Mouse (Mus musculus) urinary bladder, postnatal 25 days (tissue): ENCODE results near the gene Mag.
"Not testable (repeated sequence)": the region's sequence is repeated elsewhere in the genome, so short reads cannot be mapped to it uniquely, and the experiment has no call there.

Experiments used
- DNase-seq: peaks from one replicate; pipeline ENCODE4 v3.0.0; 2022; ENCODE audit warnings: low spot score

The Mag gene

DNA sequence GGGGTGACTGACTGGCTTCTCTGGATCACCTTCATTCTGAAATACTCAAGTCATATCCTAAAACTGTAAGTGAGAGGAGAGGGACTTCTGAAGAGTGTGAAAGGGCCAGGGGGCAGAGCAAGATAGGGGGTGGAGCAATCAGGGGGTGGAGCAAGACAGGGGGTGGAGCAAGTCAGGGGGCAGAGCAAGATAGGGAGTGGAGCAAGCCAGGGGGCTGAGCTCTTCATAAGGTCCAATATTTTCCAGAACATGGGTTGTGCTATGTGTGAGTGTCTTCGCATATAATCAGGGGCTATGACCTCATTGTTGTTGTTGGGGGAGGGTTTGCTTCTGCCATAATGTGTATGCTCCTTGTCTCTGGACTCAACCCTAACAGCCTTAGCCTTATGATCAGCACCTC, 25.4 kb upstream of the Mag start:
- not testable (repeated sequence) for DNase-seq

DNA sequence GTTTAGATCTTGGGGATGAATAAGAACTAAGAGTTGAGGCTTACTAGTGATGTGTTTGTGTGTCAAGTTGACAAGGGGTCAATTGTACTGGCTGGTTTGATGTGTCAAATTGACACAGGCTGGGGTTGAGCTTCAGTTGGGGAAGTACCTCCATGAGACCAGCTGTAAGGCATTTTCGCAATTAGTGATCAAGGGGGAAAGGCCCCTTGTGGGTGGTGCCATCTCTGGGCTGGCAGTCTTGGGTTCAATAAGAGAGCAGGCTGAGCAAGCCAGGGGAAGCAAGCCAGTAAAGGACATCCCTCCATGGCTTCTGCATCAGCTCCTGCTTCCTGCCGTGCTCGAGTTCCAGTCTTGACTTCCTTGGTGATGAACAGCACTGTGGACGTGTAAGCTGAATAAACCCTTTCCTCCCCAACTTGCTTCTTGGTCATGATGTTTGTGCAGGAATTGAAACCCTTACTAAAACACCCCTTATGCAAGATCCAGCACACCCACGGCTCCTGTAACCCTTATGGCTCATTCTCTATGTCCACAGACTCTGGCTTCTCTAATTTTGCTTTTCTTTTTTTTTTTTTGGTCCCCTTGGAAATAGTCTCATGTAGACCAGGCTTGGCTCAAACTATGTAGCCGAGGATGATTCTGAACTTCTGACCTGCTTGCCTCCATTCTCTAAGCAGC, 20.9 kb upstream of the Mag start:
- not testable (repeated sequence) for DNase-seq

DNA sequence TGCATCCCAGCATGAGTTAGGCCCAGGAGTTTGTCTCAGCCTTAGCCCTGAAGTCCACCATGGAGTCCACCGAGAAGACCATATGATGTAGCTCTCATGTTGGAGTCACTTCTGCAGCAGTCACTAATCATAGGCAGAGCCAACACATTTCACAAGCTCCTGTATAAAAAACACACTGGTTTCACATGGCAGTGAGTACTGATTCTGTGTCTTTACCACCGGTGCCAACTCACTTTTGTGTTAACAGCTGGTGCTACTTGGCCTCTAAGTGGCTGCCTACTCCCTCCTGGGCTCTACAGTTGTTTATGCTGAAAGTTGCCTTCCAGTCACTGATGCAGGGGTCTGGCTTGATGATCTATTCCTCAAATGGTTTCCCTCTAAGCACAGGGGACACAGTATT, 9.9 kb upstream of the Mag start, which contains the start of gene Hamp2:
Gene Hamp2 (minus strand): TSS at position 101 of the 400 bp plus-strand sequence.
- DNase-seq = not testable (repeated sequence)

DNA sequence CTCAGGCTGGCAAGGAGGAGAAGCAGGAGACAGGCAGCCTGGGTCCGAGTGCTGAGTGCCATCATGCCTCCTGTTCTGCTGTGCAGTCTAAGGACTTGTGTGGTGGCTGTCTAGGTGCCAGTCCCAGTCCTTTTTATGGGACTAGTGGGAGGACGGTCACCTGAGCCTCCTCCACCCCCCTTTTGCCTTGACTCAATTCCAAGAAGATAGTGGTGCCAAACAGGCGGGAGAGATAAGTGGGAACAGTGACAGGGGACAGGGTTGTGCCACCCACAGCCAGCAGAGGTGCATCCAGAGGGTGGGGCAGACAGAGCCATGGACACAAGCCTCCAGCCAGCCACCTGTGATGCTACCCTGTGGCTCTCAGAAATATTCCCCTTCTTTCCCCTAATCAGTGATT, 9.4 kb upstream of the Mag start:
- DNase-seq = no peak

DNA sequence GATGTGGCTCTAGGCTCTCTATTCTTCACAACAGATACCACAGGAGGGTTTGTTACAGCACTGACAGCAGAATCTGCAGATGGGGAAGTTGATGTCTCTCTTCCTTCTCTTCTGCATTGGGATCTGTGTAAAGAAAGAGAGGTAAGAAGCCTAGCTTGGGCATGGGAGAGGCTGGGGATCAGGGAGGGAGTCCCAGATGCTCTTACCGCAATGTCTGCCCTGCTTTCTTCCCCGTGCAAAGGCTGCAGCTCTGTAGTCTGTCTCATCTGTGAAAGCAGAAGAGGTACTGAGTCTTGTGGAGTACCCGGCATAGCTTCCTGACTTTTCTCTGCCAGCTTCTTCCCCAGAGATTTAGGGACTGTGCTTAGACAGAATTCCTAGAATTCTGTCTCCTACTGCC, 7.8 kb upstream of the Mag start:
- DNase-seq = not testable (repeated sequence)

DNA sequence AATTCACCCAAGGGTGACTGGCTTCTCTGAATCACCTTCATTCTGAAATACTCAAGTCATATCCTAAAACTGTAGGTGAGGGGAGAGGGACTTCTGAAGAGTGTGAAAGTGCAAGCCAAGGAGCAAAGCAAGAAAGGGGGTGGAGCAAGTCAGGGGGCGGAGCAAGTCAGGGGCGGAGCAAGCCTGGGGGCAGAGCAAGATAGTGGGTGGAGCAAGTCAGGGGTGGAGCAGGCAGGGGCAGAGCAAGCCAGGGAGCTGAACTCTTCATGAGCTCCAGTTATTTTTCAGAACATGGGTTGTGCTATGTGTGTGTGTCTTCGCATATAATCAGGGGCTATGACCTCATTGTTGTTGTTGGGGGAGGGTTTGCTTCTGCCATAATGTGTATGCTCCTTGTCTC, 5.5 kb upstream of the Mag start:
- no peak for DNase-seq

DNA sequence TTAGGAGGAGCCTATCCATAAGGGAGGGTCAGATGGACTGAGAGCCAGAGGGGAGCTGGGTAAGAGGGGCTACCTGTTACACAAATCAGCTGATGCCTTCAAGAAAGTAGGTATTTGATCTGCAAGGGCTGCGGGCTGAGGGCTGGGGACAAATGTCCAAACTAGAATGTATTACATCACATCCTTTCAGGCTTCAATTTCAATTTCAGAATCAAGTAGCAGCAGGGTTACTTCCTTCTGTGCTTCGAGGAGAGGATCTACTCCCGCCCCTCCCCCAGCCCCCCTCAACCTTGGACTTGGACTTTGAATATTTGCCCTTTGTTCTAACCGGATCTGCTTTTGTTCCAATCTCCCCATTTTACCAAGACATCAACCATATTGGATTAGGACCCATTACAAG, 2.5 kb upstream of the Mag start:
- DNase-seq = no peak

DNA sequence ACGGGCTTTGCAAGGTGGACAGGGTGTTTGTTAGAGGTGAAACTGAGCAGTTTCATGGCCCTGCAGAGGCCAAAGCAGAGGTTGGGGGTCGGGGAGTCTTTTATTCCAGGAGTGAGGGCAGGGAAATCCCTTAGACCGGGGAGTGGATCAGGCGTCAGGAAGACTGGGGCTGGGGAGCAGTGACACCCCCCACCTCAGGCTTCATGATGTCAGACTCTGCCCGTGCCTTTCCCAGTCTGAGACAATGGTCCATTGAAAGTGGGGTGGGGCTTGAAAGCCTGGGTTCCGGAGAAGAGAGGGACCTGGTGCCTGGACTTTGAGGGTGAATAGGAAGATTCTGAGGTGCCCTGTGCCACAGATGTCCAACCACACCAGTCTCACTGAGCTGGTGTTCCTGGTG, 2.0 kb upstream of the Mag start:
- no peak for DNase-seq

DNA sequence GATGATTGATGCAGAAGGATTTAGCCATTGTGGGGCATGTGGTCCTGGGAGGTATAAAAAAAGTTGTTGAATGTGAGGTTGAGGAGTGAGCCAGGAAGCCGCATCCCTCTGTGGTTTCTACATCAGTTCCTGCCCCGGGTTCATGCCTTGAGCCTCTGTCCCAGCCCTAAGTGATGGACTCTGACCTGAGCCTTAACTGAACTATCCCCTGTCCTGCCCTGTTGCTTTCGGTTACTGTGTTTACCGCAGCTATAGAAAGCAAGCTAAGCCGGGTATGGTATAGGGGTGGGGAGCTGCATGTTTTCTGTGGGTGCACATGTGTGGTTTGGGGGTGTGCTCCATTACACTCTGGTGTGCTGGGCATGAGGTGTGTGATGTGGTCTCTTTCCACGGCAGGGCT, 4.9 kb downstream of the Mag start:
- DNase-seq = no peak

DNA sequence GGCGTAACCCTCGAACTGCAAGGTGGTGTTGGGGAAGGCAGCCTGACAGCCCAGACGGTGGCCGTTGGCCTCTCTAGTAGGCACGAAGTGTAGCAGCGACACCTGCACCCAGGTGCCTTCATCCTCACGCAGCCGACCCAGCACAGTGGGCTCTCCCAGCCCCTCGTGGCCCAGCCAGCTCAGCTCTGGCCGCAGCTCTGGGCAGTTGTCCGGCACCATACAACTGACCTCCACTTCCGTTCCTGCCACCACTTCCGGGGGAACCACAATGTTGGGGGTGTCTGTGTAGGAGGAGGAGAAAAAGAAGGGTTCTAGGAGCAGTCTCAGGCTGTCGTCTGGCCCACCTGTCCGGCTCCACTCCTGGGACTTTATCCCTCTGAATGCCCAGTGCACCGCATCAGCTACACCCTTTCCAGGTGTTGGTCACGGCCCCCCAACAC, 5.7 kb downstream of the Mag start:
- DNase-seq = no peak

DNA sequence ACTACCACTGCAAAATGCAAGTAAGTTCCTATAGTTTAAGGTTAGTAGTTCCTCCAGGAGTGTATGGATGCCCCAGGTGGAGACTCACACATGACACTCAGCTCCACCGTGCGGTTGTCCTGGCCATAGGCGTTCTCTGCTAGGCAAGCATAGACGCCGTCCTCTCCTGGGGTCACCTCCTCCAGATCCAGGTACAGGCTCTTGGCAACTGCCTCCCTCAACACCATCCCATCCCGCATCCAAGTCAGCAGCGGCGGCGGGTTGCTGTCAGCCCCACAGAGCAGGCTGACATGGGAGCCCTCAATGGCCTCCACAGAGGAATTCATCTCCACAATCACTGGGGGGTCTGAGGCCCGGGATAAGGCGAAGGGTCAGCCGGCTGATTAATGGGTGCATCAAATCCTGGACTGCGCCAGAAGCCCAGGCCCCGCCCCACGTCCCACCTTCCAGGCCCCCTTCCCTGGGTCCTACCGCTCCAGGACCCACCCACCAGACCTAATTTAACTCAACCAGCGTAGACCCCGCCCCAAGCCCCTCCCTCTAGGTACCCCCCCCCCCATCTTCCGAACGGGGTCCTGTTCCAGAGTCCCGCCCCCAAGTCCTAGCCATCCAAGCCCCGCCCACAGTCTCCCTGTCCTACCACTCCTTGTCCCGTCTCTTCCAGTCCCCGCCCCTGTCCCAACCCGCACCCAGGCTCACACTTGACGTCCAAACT, 6.2 kb downstream of the Mag start:
- DNase-seq = no peak

DNA sequence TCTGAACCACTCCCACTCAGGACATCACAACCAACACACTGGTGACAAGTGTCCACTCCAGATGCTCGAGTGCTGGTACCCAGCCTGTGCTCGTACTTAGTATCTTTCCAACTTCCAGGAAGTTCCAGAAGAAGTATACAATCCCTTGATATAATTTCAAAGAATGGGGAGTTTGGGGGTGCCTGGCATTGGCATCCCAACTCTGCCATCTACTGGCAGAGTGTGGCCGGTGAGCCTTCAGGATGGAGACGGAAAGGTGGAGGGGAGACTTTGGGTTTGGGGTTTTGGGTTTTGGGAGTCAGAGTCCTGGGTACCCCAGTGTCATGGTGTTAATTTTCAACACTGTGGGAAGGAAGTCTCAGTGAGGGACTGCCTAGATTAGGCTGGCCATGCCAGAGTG, 10.6 kb downstream of the Mag start:
- DNase-seq = no peak

DNA sequence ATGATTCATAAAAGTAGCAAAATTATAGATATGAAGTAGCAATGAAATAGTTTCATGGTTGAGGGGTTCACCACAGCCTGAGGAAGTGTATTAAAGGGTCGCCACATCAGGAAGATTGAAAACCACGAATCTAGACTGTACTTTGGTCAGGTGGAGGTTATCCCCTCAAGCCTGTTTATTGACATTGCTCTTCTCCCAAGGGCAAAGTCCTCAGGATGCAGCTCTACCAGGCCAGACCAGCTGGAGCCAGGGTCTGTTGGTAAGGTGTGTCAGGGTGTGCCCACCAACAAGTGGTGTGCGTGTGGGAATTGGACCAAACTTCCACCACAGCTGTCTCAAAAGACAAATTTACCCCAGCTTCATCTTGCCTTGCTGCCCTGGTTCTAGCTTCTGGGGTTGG, 19.5 kb downstream of the Mag start:
- DNase-seq = no peak

DNA sequence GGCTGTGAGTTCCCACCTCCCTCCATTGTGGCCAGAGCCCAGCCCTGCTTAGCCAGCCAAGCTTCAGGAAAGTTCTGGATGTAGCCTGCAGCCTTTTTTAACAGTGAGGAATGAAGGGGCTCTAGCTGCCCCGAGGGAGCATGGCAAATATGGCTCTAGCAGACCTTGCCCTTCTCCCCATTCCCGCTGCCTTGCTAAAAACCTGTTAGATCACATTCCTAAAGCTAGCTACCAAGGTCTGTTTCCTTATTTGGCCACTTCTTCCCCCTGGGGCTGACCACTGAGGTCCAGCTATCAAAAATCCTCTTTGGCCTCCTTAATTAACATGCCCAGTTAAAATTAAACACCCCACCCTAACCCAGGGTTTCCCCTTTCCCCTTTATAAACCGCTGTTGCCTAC, 22.2 kb downstream of the Mag start:
- DNase-seq = no peak

DNA sequence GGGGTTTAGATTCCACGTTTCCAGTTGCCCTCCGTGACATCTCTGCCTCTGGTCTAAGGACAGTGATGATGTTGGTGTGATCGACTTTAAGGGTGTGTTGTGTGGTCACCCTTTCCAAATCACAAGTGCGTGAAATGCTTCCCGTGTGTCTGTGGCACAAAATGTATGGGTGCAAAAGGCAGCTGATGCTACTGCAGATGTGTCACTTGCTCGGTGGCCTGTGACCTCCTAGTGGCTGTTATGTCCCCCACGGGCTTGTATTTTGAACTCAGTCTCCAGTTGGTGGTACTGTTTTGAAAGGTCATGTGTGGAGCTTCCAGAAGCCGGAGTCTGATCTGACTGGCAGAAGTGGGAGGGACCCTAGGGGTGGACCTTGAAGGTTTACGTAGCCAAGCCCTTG, 22.9 kb downstream of the Mag start:
- DNase-seq = no peak

DNA sequence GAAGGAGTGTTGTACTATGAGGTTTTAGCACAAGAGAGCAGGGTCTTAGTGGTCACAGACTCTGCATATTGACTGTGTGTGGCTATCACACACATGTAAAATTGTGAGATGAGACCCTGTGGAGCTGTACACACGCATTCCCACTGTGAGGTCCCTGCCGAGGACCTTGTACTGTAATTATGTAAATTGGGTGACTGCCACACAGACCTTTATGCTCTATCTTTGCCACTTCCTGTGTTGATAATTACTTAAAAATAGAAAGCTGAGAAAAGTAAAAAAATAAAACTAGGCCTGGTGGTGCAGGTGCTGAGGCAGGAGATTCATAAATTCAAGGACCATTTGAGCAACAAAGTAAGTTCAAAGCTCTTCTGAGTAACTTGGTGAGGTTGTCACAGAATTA, 24.0 kb downstream of the Mag start:
- no peak for DNase-seq

DNA sequence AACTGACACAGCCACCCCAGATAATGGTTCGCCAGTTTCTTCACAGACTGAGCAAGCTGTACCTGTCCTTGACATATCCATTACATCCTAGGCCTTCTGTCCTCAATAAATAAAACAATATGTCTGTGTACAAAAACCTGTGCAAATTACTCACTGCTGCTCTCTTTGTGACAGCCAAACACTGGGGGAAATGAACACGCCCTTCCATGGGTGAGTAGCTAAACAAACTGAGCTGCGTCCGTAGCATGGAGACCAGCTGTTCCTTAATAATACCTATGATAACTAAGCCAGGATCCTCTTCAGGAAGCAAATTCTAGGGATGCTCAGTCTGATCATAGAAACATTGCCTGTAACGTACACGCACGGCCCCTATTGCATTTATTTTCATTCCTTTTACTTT, 25.9 kb downstream of the Mag start:
- no peak for DNase-seq

DNA sequence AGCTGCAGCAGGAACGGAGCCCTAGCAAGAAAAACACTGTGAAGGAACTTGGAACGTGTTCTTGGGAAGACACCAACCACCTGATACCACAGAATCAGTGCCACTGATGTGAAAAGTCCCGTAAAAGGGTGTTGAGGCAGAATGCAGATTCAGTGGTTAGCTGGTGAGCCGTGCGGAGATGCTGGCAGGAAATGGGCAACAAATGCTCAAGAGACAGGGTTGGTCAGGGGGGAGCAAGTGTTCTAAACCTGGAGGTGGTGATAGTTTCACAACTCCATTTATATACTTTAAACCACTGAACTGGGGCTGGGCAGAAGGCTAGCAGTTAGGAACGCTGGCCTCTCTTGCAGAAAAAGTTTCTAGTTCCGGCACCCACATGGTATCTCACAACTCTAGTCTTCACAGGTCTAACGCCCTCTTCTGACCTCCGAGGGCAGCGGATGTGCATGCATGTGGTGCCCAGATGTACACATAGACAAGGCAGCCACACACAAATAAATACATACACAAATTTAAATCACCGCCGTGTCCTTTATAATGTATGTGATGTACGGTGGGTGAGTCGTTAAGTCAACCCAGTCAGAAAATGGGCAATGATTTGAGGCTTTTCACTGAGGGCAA, 27.0 kb downstream of the Mag start:
- DNase-seq = no peak

DNA sequence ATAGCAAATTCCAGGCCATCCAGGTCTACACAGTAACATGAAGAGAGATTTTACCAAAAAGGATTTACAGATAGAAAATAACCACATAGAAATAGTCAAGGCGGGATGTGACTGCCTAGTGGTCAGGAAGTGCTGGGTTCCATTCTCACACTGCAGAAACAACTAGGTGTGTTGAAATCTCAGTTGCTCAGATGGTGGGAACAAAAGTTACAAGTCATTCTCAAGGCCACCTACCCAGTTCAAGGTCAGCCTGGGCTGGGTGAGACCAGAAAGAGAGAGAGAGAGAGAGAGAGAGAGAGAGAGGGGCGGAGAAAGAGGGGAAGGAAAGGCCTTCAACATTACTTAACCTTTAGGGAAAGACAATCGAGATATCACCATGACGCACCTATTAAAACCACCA, 27.8 kb downstream of the Mag start:
- no peak for DNase-seq

DNA sequence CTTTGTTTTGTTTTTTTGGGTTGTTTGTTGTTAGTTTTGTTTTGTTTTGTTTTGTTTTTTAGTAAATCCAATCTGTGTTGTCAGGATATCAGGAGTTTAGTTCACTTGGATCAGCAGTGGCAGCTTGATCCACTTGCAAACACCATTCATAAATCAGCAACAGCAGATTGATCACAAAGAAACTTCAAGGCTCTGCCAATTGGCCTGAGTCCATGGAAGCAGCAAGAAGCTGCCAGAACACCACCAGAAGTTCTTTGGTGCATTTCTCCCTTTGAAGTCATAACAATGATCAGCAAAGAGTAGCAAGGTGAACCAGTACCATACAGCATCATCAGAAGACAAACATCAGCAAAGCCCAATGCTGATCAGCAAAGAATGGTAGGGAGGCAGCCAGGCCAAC, 30.6 kb downstream of the Mag start:
- no peak for DNase-seq

DNA sequence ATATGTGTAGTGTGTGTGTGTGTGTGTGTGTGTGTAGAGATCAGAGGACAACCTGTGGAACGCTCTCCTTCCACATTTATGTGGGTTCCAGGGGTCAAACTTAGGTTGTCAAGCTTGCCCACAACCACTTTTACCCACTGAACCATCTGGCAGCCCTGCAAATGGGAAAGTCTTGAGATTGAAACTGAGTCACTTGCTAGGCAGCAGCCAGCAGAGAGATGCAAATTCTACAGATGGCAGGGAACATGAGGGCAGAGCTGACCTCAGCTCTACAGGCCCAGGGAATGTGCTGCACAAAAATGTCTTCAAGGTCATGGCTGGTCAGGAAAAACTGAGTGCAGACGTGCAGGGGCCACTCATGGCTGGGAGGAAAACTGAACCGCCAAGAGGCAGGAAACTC, 33.3 kb downstream of the Mag start:
- DNase-seq = no peak

DNA sequence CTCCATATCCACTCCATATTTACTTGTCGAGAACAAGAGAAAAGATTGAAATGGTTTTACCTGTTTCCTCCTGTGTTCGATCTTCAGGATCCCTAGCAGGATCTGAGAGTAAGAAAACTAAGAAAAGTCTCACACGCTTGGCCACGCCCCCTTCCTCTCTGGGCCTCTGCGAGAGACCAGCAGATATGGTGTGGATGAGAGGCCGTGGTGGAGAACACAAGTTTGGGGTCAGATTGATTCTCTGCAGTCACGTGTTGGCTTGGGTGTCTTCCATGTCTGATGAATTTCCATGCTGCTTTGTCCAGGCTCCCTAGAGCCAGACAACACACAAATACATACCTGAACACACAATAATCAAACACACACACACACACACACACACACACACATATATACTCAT, 34.5 kb downstream of the Mag start, which contains the start of gene Cd22:
Gene Cd22 (minus strand): TSS at position 167 of the 400 bp plus-strand sequence.
- no peak for DNase-seq

DNA sequence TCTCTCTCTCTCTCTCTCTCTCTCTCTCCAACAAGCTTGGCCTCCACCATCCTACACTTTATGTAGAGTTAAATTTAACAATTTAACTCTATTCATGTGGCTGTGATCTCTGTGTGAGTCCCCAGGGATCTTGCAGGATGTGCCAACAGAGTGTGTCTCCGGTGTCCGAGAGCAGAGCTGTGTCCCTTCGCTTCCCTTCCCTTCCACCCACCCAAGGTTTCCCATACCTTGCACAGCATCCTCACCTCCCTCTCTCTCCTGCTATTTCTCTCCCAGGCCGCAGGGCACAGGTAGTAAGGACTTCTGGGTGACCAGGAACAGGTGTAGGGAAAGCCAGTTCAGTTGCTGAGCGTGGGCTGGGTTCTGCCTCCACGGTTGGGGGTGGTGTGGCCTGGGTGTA, 35.7 kb downstream of the Mag start:
- no peak for DNase-seq
